25 mouse cellular contexts compared by ENCODE assay signal in genomic region chr3:36045086-36045485, GRCm38 (mm10). TPM values are rescaled to one million over a fixed set of nuclear protein-coding genes. Genes with fewer than 3 reads are reported as not detected.
DNase-seq lines count a peak whose midpoint lies in the region; ATAC-seq lines count a peak whose summit lies in the region.
"Had no signal": no experiment of that assay in that cellular context is flagged by ENCODE, and none has a peak within 500 bp of the region (broad histone marks: within the 10 kb centered on the region; RNA-seq: fewer than 3 reads in every experiment).

No protein-coding gene starts in this region.

- H3K4me2 ChIP-seq in hindbrain, embryonic 14.5 days (replicated peaks) = no peak overlapping the region
- H3K4me2 ChIP-seq in hindbrain, embryonic 16.5 days (ENCODE audit: low read length) = no peak overlapping the region
- H3K4me2 ChIP-seq: embryonic facial prominence, embryonic 13.5 days; embryonic facial prominence, embryonic 15.5 days; forebrain, embryonic 13.5 days; forebrain, embryonic 15.5 days had no signal

- H3K27ac ChIP-seq in hindbrain, embryonic 14.5 days = no peak overlapping the region
- H3K27ac ChIP-seq in hindbrain, embryonic 16.5 days (ENCODE audit: low read depth, low read length) = no peak overlapping the region
- peak overlapping the region; percentile 66 for H3K27ac ChIP-seq in brown adipose tissue, adult 24 weeks (replicated peaks; ENCODE audit: low read depth, low read length)
- H3K27ac ChIP-seq: embryonic facial prominence, embryonic 13.5 days; embryonic facial prominence, embryonic 15.5 days; forebrain, embryonic 10.5 days; forebrain, embryonic 13.5 days; forebrain, embryonic 15.5 days had no signal

- no peaks in the 10 kb centered on the region for H3K9me3 ChIP-seq in hindbrain, embryonic 14.5 days (ENCODE audit: control insufficient read depth, low read length)
- H3K9me3 ChIP-seq in hindbrain, embryonic 16.5 days (ENCODE audit: control insufficient read depth, low read length) = no peaks in the 10 kb centered on the region
- H3K9me3 ChIP-seq: embryonic facial prominence, embryonic 13.5 days; embryonic facial prominence, embryonic 15.5 days; forebrain, embryonic 10.5 days; forebrain, embryonic 13.5 days; forebrain, embryonic 15.5 days had no signal

- no peak overlapping the region for H3K9ac ChIP-seq in hindbrain, embryonic 14.5 days
- no peak overlapping the region for H3K9ac ChIP-seq in hindbrain, embryonic 16.5 days (ENCODE audit: low read depth, low read length)
- H3K9ac ChIP-seq: embryonic facial prominence, embryonic 13.5 days; embryonic facial prominence, embryonic 15.5 days; forebrain, embryonic 13.5 days; forebrain, embryonic 15.5 days; forebrain, postnatal 0 days had no signal

- no peaks in the 10 kb centered on the region for H3K36me3 ChIP-seq in hindbrain, embryonic 14.5 days (replicated peaks; ENCODE audit: control insufficient read depth, insufficient read depth)
- no peaks in the 10 kb centered on the region for H3K36me3 ChIP-seq in hindbrain, embryonic 16.5 days (ENCODE audit: control insufficient read depth, insufficient read depth, low read length)
- H3K36me3 ChIP-seq: embryonic facial prominence, embryonic 13.5 days; embryonic facial prominence, embryonic 15.5 days; forebrain, embryonic 10.5 days; forebrain, embryonic 15.5 days had no signal

- no peak for ATAC-seq in hindbrain, embryonic 14.5 days (ENCODE audit: low FRiP score)
- ATAC-seq in hindbrain, embryonic 16.5 days = no peak
- ATAC-seq: forebrain, embryonic 13.5 days; forebrain, embryonic 15.5 days; forebrain, postnatal 0 days had no signal

- no peak overlapping the region for H3K4me3 ChIP-seq in hindbrain, embryonic 14.5 days (replicated peaks; ENCODE audit: low read length)
- no peak overlapping the region for H3K4me3 ChIP-seq in hindbrain, embryonic 16.5 days (ENCODE audit: low read length)
- H3K4me3 ChIP-seq in brown adipose tissue, adult 24 weeks (ENCODE audit: insufficient read depth, low read depth, low read length) = no peak overlapping the region
- H3K4me3 ChIP-seq: embryonic facial prominence, embryonic 13.5 days; embryonic facial prominence, embryonic 15.5 days; erythroblast, embryonic 14.5 days; forebrain, embryonic 10.5 days; forebrain, embryonic 13.5 days; forebrain, embryonic 15.5 days had no signal

- DNase-seq in hindbrain, embryonic 14.5 days (ENCODE audit: low spot score) = peak; percentile 12
- peak; percentile 85 for DNase-seq in adipocyte (ENCODE audit: low spot score)
- DNase-seq in gastrocnemius, postnatal 10 days = no peak
- DNase-seq: adrenal gland, adult 8-10 months; adrenal gland, postnatal 25 days; cerebellum, adult 11 months; cerebellum, adult 18-20 months; cerebellum, adult 8-10 months; cerebellum, adult 9-11 months; cerebellum, postnatal 14 days; cerebellum, postnatal 36 days; embryo, embryonic 11 days; forebrain, postnatal 0 days had no signal

- WGBS in hindbrain, embryonic 14.5 days = 84% methylated on average over 4 of the region's 4 CpGs
- 79% methylated on average over 4 of the region's 4 CpGs for WGBS in hindbrain, embryonic 16.5 days

- no peaks in the 10 kb centered on the region for H3K4me1 ChIP-seq in hindbrain, embryonic 14.5 days (replicated peaks; ENCODE audit: control insufficient read depth, insufficient read depth, low read length)
- H3K4me1 ChIP-seq in hindbrain, embryonic 16.5 days (ENCODE audit: control insufficient read depth, insufficient read depth, low read depth, low read length) = no peaks in the 10 kb centered on the region
- no peaks in the 10 kb centered on the region for H3K4me1 ChIP-seq in brown adipose tissue, adult 24 weeks (ENCODE audit: control insufficient read depth, insufficient read depth, insufficient read length, low read length)
- H3K4me1 ChIP-seq: embryonic facial prominence, embryonic 13.5 days; embryonic facial prominence, embryonic 15.5 days; forebrain, embryonic 10.5 days; forebrain, embryonic 13.5 days; forebrain, embryonic 15.5 days had no signal

- no peaks in the 10 kb centered on the region for H3K27me3 ChIP-seq in hindbrain, embryonic 14.5 days (ENCODE audit: control insufficient read depth, insufficient read depth, low read length)
- H3K27me3 ChIP-seq in hindbrain, embryonic 16.5 days (replicated peaks; ENCODE audit: control insufficient read depth, insufficient read depth, low read length) = no peaks in the 10 kb centered on the region
- H3K27me3 ChIP-seq: embryonic facial prominence, embryonic 13.5 days; embryonic facial prominence, embryonic 15.5 days; forebrain, embryonic 13.5 days; forebrain, embryonic 15.5 days had no signal

RNA-seq across cellular contexts. Expression of gene Ccdc144b, which starts 8.3 kb away (rescaled TPM):
- not detected in 2 replicates for polyA plus RNA-seq in hindbrain, embryonic 14.5 days (2014; fragmentation: Nextera tagmentation; extraction: Ambion mirVana)
- polyA plus RNA-seq in hindbrain, embryonic 16.5 days (2015; fragmentation: Nextera tagmentation; extraction: Ambion mirVana) = not detected in 2 replicates
- 0.71 and 2.1 TPM in 2 replicates for polyA plus RNA-seq in brown adipose tissue, adult 24 weeks (2012; ENCODE audit: insufficient read depth, insufficient read length, missing spikeins)
- not detected for total RNA-seq in gastrocnemius, postnatal 10 days (2021)
- total RNA-seq: common myeloid progenitor, adult 5-6 weeks; ES-E14; forebrain, postnatal 0 days; MEL had no signal
- polyA plus RNA-seq: C2C12; embryonic facial prominence, embryonic 13.5 days; embryonic facial prominence, embryonic 15.5 days; erythroblast, embryonic 14.5 days; forebrain, embryonic 10.5 days; forebrain, embryonic 13.5 days; forebrain, embryonic 15.5 days; forebrain, postnatal 0 days had no signal

RNA-seq across cellular contexts. Expression of gene Acad9, which starts 20.7 kb away (rescaled TPM):
- 77.3 and 82.5 TPM in 2 replicates for polyA plus RNA-seq in hindbrain, embryonic 14.5 days (2014; fragmentation: Nextera tagmentation; extraction: Ambion mirVana)
- polyA plus RNA-seq in hindbrain, embryonic 16.5 days (2015; fragmentation: Nextera tagmentation; extraction: Ambion mirVana) = 96.1 and 101 TPM in 2 replicates
- polyA plus RNA-seq in brown adipose tissue, adult 24 weeks (2012; ENCODE audit: insufficient read depth, insufficient read length, missing spikeins) = 47.6 and 75.6 TPM in 2 replicates
- total RNA-seq in gastrocnemius, postnatal 10 days (2021) = 10 to 100 TPM; 22.8 to 26.1 TPM

RNA-seq across cellular contexts. Expression of gene Mccc1, which starts 44.6 kb away (rescaled TPM):
- polyA plus RNA-seq in hindbrain, embryonic 14.5 days (2014; fragmentation: Nextera tagmentation; extraction: Ambion mirVana) = 21.9 and 25.8 TPM in 2 replicates
- polyA plus RNA-seq in hindbrain, embryonic 16.5 days (2015; fragmentation: Nextera tagmentation; extraction: Ambion mirVana) = 26.3 and 29.1 TPM in 2 replicates
- 235 and 302 TPM in 2 replicates for polyA plus RNA-seq in brown adipose tissue, adult 24 weeks (2012; ENCODE audit: insufficient read depth, insufficient read length, missing spikeins)
- 10 to 100 TPM; 22.3 to 26.1 TPM for total RNA-seq in gastrocnemius, postnatal 10 days (2021)
